Mouse (Mus musculus) bone marrow, adult 2 months (tissue): Measurements from ENCODE around the gene St14. TPM values are rescaled to one million over a fixed set of nuclear protein-coding genes. Genes with fewer than 3 reads are reported as not detected.
A peak's percentile ranks its signal among the peaks of the same experiment; 100 is the strongest.

Experiments
- H3K27ac ChIP-seq: fragments of 200-500 bp; 2 replicates; pipeline ENCODE4 v1.5.1; 2012; ENCODE audit warnings: low read depth, mild to moderate bottlenecking, control low read depth, inconsistent platforms, low read length; ENCODE audit not compliant: control insufficient read depth, poor library complexity, insufficient read depth
- H3K4me1 ChIP-seq: fragments of 200-500 bp; 2 replicates; pipeline ENCODE4 v1.6.1; 2011; ENCODE audit warnings: low read length; ENCODE audit not compliant: control insufficient read depth, insufficient read depth
- H3K4me3 ChIP-seq: fragments of 200-500 bp; replicated peaks from 2 replicates; pipeline ENCODE3; 2011; ENCODE audit warnings: mild to moderate bottlenecking, low read depth, low read length, control low read depth; ENCODE audit not compliant: control insufficient read depth
- CTCF ChIP-seq: fragments of 200-500 bp; IDR thresholded peaks from 2 replicates; pipeline ENCODE4 v1.5.1; 2011; ENCODE audit warnings: low read length, control low read depth; ENCODE audit not compliant: control insufficient read depth, insufficient read depth
- POLR2A ChIP-seq: fragments of 200-500 bp; IDR thresholded peaks from 2 replicates; pipeline ENCODE4 v1.6.1; 2011; ENCODE audit warnings: low read depth, mild to moderate bottlenecking, control low read depth, low read length, borderline replicate concordance; ENCODE audit not compliant: control insufficient read depth
- WGBS: fragments of 180-500 bp; shearing (Covaris S2); methylation state at CpG from one replicate; pipeline ENCODE4 v1.1.7; 2018; 5-methylcytosine and 5-hydroxymethylcytosine counted together
- polyA plus RNA-seq: library from polyadenylated mRNA; stranded (reverse); fragments of >200 nt; gene quantifications from 2 replicates; pipeline ENCODE4 v1.2.4, GENCODE M21; 2011; ENCODE audit warnings: low replicate concordance; ENCODE audit not compliant: missing spikeins, insufficient read depth, insufficient read length

Gene St14
- polyA plus RNA-seq, 1 experiment: 5.4 TPM

- TF ChIP-seq POLR2A: no peak
- no peak for TF ChIP-seq CTCF
- peaks cover 2% of the 10 kb centered on the region for H3K4me1 ChIP-seq
- H3K27ac ChIP-seq: 0 out of 2 replicates have a peak overlapping the region, but pooled peaks have one; percentile 31
- no peak overlapping the region for H3K4me3 ChIP-seq
- WGBS: 14% methylated on average over 1 of the region's 1 CpGs
These were observed 31.7 kb upstream of the St14 start for GRCm38 (mm10) chr9:31163327-31163726.

DNA sequence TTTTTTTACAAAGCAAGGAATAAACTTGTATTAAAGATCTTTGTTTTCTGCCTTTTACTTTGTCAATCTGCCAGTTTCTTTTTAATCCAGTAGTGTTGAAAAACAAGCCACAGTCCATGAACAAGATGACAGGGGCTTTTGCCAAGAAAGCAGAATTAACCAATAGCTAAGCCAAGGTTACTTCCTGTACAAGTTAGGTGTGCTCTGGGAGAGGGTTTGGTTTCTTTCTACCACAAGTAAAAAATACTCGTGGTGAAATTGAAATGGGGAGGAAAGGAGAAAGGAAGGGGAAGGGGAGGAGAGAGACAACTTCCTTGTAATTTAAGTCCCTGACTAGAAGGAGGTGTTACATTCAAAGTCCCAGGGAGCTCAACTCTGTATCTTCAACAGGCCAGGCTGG is 31.3 kb upstream of the St14 start:
- TF ChIP-seq POLR2A: no peak
- TF ChIP-seq CTCF: no peak
- WGBS: 5% methylated on average over 1 of the region's 1 CpGs
- peaks cover 2% of the 10 kb centered on the region for H3K4me1 ChIP-seq
- H3K27ac ChIP-seq: 0 out of 2 replicates have a peak overlapping the region, but pooled peaks have one; percentile 31
- no peak overlapping the region for H3K4me3 ChIP-seq

DNA sequence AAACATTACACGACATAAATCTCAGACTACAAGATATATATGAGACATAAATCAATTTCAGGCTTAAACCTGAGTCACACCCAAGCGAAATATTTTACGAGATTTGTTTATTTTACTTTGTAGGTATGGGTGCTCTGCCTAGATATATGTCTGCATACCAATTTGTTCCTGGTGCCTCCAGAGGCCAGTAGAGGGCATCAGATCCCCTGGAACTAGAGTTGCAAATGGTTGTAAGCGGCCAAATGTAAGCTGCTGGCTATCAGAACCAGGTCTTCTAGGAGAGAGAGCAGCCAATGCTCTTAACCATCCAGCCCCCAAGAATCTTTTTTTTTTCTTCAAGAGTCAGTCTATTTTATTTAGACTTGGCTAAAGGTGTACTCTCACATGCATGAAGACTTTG is 28.3 kb upstream of the St14 start:
- TF ChIP-seq CTCF (0 out of 2 replicates have a peak, but pooled peaks have one; percentile 21), POLR2A (no peak)
- Histone ChIP-seq H3K4me3 (no peak overlapping the region), H3K4me1 (peaks cover 2% of the 10 kb centered on the region), H3K27ac (no peak overlapping the region)
- 88% methylated on average over 4 of the region's 4 CpGs for WGBS

DNA sequence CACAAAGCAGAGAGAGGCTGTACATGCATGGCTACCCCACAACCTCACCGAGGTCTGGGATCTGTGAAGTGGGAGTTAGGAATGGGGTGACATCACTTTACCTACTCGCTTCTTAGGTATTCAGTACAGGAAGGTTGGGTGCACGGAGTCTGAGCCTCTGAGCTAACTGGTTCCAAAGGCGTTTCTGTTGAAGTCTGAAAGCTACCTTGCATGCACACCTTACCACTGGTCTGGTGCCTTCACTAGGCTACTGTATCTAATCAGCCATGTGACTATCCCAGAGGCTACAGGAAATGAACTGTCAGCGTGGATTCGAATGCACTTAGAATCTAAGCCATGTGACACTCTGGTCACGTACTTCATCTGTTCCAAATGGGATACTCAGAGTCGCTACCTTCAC is 24.9 kb upstream of the St14 start:
- Histone ChIP-seq H3K27ac (no peak overlapping the region), H3K4me1 (no peaks in the 10 kb centered on the region; the same call in 1 of the 2 replicates), H3K4me3 (no peak overlapping the region)
- no peak for TF ChIP-seq CTCF
- TF ChIP-seq POLR2A: no peak
- 85% methylated on average over 8 of the region's 8 CpGs for whole genome bisulfite sequencing

- H3K4me3 ChIP-seq: no peak overlapping the region
- TF ChIP-seq CTCF: no peak
- no peak for TF ChIP-seq POLR2A
- no peak overlapping the region for H3K27ac ChIP-seq
- no peaks in the 10 kb centered on the region for H3K4me1 ChIP-seq
- WGBS: 70% methylated on average over 2 of the region's 2 CpGs
These were observed 19.4 kb upstream of the St14 start for GRCm38 (mm10) chr9:31151050-31151449.

DNA sequence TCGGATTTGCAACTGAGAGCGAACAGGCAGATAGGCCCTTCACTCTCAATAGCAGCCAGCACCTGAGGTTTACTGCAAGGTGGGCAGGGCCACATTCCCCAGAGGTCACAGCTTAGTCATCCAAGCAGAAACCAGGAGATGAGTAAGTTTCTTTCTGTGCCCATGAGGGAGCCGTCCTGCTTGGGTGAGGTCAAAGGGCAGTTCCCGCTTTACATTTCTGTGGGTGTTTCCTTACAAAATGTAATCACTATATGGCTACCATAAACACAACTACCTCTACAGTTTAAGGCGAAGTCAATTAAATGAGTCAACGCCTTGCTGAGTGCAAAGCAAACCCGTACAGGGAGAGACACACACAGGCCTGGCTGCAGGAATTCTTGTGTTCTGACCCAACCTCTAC is 16.5 kb upstream of the St14 start:
- no peak overlapping the region for H3K27ac ChIP-seq
- H3K4me1 ChIP-seq: no peaks in the 10 kb centered on the region; the same call in 1 of the 2 replicates
- no peak for TF ChIP-seq CTCF
- no peak for TF ChIP-seq POLR2A
- WGBS: 91% methylated on average over 7 of the region's 7 CpGs
- no peak overlapping the region for H3K4me3 ChIP-seq

DNA sequence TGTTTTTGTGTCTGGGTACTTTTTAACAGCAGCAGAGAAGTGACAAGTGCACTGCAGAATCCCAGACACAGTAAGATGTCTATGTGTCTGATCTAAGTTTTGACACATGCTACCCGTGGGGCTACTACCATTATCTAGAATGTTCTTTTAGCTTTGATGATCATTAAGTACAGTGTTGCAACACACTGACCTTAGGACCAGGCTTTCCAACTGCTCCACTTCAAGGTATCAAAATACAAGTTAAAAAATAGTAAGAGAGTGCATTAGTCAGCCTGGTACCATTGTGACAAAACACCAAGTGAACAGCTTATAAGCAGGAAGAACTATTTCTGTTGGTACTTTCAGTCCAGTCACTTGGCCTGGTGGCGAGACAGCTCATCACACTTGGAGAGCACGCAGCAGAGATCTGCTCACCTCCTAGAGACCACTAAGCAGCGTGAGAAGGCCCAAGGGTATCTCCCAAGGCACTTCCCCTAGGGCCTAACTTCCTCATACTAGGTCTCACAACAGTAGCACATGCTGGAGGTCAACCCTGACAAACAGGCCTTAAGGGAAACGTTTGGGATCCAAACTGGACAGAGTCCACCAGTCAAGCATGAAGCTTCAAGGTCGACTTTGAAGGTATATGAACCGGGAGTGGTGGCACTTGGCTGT is 13.7 kb upstream of the St14 start:
- no peak overlapping the region for H3K27ac ChIP-seq
- H3K4me3 ChIP-seq: no peak overlapping the region
- 32% methylated on average over 7 of the region's 7 CpGs for WGBS
- H3K4me1 ChIP-seq: no peaks in the 10 kb centered on the region; the same call in 1 of the 2 replicates
- TF ChIP-seq POLR2A: no peak
- no peak for TF ChIP-seq CTCF

- H3K27ac ChIP-seq: no peak overlapping the region
- H3K4me3 ChIP-seq: no peak overlapping the region
- H3K4me1 ChIP-seq: no peaks in the 10 kb centered on the region; the same call in 1 of the 2 replicates
- TF ChIP-seq POLR2A (no peak), CTCF (no peak)
- 97% methylated on average over 1 of the region's 1 CpGs for WGBS
These were observed 11.3 kb upstream of the St14 start for GRCm38 (mm10) chr9:31142924-31143323.

GRCm38 (mm10) chr9:31133131-31133530 is 1.5 kb upstream of the St14 start:
- TF ChIP-seq POLR2A (no peak), CTCF (no peak)

More at GRCm38 (mm10) chr9:31133131-31133530, 1.5 kb upstream of the St14 start:
- no peak overlapping the region for H3K27ac ChIP-seq
- H3K4me3 ChIP-seq: no peak overlapping the region
- peaks cover 2% of the 10 kb centered on the region; the same call in 1 of the 2 replicates for H3K4me1 ChIP-seq
- WGBS: 39% methylated on average over 5 of the region's 5 CpGs
